Mouse (Mus musculus) embryonic facial prominence, embryonic 13.5 days (tissue): ENCODE results near the gene Fabp2. TPM values are rescaled to one million over a fixed set of nuclear protein-coding genes. Genes with fewer than 3 reads are reported as not detected.

ENCODE experiments used
- ATAC-seq: fragments of 200-750 bp; cut with Nextera tagmentation; 2 replicates; pipeline ENCODE4 v1.8.0; 2017; ENCODE audit warnings: low read depth; ENCODE audit not compliant: insufficient number of reproducible peaks, insufficient read depth, low FRiP score, low TSS enrichment
- H3K27ac ChIP-seq: fragments of 300-500 bp; sonication (generic); 2 replicates; pipeline ENCODE4 v1.5.1; 2015; ENCODE audit warnings: moderate library complexity, mild to moderate bottlenecking, inconsistent platforms
- H3K27me3 ChIP-seq: fragments of 300-500 bp; sonication (generic); 2 replicates; pipeline ENCODE4 v1.6.1; 2015; ENCODE audit warnings: mild to moderate bottlenecking, inconsistent platforms
- H3K36me3 ChIP-seq: fragments of 300-500 bp; sonication (generic); 2 replicates; pipeline ENCODE4 v1.6.1; 2015; ENCODE audit warnings: mild to moderate bottlenecking, inconsistent platforms
- H3K4me1 ChIP-seq: fragments of 300-500 bp; sonication (generic); 2 replicates; pipeline ENCODE4 v1.6.1; 2015; ENCODE audit warnings: inconsistent platforms
- H3K4me2 ChIP-seq: fragments of 300-500 bp; sonication (generic); 2 replicates; pipeline ENCODE4 v1.6.1; 2015; ENCODE audit warnings: moderate library complexity, mild to moderate bottlenecking, inconsistent platforms
- H3K4me3 ChIP-seq: fragments of 300-500 bp; sonication (generic); 2 replicates; pipeline ENCODE4 v1.5.1; 2015; ENCODE audit warnings: mild to moderate bottlenecking, inconsistent platforms
- H3K9ac ChIP-seq: fragments of 300-500 bp; sonication (generic); 2 replicates; pipeline ENCODE4 v1.6.1; 2015; ENCODE audit warnings: mild to moderate bottlenecking, inconsistent platforms
- H3K9me3 ChIP-seq: fragments of 300-500 bp; sonication (generic); 2 replicates; pipeline ENCODE4 v1.6.1; 2016; ENCODE audit warnings: inconsistent platforms
- WGBS: fragments of 180-500 bp; shearing (Covaris S2); methylation state at CpG from one replicate; pipeline ENCODE4 v1.1.7; 2015; ENCODE audit warnings: mixed read lengths; 5-methylcytosine and 5-hydroxymethylcytosine counted together
- polyA plus RNA-seq: library from polyadenylated mRNA; unstranded; fragments of >200 nt; fragmentation: Nextera tagmentation; extraction: Ambion mirVana; gene quantifications from 2 replicates; pipeline ENCODE4 v1.2.1, GENCODE M21; 2015

Fabp2 gene
- polyA plus RNA-seq, 1 experiment from 2014 or later: not detected

DNA sequence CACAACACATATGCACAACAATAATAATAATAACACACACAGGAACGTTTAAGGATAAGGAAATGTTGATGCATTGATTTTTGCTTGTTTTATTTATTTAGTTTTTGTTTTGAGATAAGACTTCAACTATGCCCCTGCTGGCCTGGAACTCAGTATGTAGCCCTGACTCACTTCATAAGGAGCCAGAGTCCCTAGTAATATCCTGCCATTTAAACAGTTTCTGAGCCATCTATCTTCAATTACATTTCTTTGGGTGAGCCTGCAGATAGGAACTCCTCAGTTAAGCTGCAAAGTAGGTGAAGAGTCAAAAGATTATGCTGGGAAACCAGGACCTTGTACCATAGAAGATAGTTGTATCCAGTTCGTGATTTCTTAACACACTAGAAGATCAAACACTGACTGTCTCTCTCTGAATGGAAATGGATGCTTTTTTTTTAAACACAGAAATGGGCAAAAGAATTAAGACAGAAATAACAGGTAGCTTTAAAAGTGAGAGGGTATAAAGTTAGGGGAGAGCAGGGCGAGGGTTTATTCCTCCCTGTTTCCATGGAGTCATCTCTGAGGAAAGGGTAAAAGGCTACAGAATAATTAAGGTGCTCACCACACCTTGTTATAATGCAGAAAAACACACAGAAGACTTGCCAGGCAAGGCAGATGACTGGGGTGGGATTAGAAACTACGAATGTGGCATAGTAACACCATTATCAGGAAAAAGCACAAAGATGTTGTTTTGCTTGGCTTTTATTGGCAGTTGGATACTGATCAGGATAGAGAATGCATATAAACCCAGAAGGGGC is 7.2 kb upstream of the Fabp2 start:
- no peak for ATAC-seq
- H3K9me3 ChIP-seq: no peaks in the 10 kb centered on the region
- no peaks in the 10 kb centered on the region for H3K4me1 ChIP-seq
- WGBS: 84% methylated on average over 4 of the region's 4 CpGs
- H3K9ac ChIP-seq: no peak overlapping the region
- H3K4me3 ChIP-seq: no peak overlapping the region
- H3K36me3 ChIP-seq: no peaks in the 10 kb centered on the region
- H3K4me2 ChIP-seq: no peak overlapping the region
- no peak overlapping the region for H3K27ac ChIP-seq
- H3K27me3 ChIP-seq: no peaks in the 10 kb centered on the region

- Histone ChIP-seq H3K4me2 (no peak overlapping the region), H3K4me3 (no peak overlapping the region), H3K4me1 (no peaks in the 10 kb centered on the region), H3K27ac (no peak overlapping the region), H3K9me3 (no peaks in the 10 kb centered on the region), H3K27me3 (no peaks in the 10 kb centered on the region), H3K9ac (no peak overlapping the region), H3K36me3 (no peaks in the 10 kb centered on the region)
- ATAC-seq: no peak
- 74% methylated on average over 5 of the region's 5 CpGs for WGBS
Measured at GRCm38 (mm10) chr3:122888371-122888819, 6.5 kb upstream of the Fabp2 start.

GRCm38 (mm10) chr3:122895189-122895731 is 388 bp downstream of the Fabp2 start:
- H3K27ac ChIP-seq: no peak overlapping the region

DNA sequence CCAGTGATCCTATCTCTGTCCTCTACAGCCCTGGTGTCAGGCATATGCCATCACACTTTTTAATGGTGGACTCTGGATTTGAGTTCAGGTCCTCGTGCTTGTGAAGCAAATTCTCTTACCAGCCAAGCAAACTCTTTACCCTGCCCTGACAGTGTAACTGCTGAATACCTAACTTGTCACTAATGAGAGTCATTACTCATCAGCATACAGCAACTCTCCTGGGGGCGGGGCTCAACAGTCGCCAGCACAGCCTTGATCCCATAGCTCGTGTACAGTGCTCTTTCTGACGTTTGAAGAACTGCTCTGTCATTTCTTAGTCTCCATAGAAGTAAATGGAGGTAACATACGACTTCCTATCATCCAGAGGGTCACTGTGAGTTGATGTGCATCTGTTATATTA is 3.4 kb downstream of the Fabp2 start:
- 59% methylated on average over 6 of the region's 6 CpGs for WGBS
- H3K4me1 ChIP-seq: no peaks in the 10 kb centered on the region
- H3K9me3 ChIP-seq: no peaks in the 10 kb centered on the region
- no peak overlapping the region for H3K4me3 ChIP-seq
- no peaks in the 10 kb centered on the region for H3K27me3 ChIP-seq
- H3K4me2 ChIP-seq: no peak overlapping the region
- no peak overlapping the region for H3K9ac ChIP-seq
- no peak for ATAC-seq
- H3K36me3 ChIP-seq: no peaks in the 10 kb centered on the region
- H3K27ac ChIP-seq: no peak overlapping the region

More at GRCm38 (mm10) chr3:122895189-122895731, 388 bp downstream of the Fabp2 start:
- Histone ChIP-seq H3K27me3 (no peaks in the 10 kb centered on the region), H3K36me3 (no peaks in the 10 kb centered on the region), H3K9ac (no peak overlapping the region), H3K4me1 (no peaks in the 10 kb centered on the region), H3K4me3 (no peak overlapping the region), H3K9me3 (no peaks in the 10 kb centered on the region), H3K4me2 (no peak overlapping the region)
- no peak for ATAC-seq
- 83% methylated on average over 11 of the region's 11 CpGs for WGBS

DNA sequence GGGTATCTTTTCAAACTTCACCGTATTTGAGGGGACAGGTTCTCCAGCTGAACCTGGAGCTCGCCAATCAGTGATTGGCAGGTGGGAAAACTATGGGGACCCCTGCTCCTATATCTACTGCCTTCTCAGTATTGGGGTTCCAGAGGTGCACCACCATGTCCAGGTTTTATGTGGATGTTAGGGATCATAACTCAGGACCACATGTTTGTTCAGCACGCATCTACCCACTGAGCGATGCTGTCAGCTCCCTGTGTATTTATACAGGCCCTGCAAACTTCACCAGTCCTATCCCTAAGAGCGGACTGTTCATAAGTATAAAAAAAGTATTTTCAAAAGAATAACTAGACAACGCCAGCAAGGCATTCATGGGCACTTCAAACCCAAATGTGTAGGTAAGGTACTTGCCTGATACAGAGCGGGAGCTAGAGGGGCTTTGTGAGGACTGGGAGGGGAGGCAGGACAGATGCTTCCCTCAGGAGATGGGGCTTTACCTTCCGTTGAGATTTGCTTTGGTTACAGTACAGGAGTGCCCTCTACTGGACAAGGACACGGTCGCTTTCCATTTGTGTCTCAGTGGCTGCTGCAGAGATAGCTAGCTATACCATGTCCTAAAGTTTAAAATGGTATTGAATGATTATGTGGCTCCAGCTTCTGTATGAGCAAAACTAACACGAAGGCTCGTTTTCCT is 9.0 kb downstream of the Fabp2 start:
- no peak for ATAC-seq
- 0 out of 2 replicates have a peak overlapping the region, but pooled peaks have one; percentile 3 for H3K4me2 ChIP-seq
- 39% methylated on average over 12 of the region's 12 CpGs for WGBS
- H3K4me1 ChIP-seq: 0 out of 2 replicates have a peak, but pooled peaks cover 2% of the 10 kb centered on the region
- H3K27ac ChIP-seq: no peak overlapping the region
- H3K4me3 ChIP-seq: no peak overlapping the region
- no peaks in the 10 kb centered on the region for H3K36me3 ChIP-seq
- no peaks in the 10 kb centered on the region for H3K9me3 ChIP-seq
- no peaks in the 10 kb centered on the region for H3K27me3 ChIP-seq
- no peak overlapping the region for H3K9ac ChIP-seq

- no peaks in the 10 kb centered on the region for H3K27me3 ChIP-seq
- no peaks in the 10 kb centered on the region for H3K36me3 ChIP-seq
- no peak overlapping the region for H3K4me2 ChIP-seq
- no peak overlapping the region for H3K4me3 ChIP-seq
- H3K9ac ChIP-seq: no peak overlapping the region
- 0 out of 2 replicates have a peak, but pooled peaks cover 2% of the 10 kb centered on the region for H3K4me1 ChIP-seq
- ATAC-seq: no peak
- 87% methylated on average over 2 of the region's 2 CpGs for WGBS
- 0 out of 2 replicates have a peak, but pooled peaks cover 4% of the 10 kb centered on the region for H3K9me3 ChIP-seq
- H3K27ac ChIP-seq: no peak overlapping the region
Measured at GRCm38 (mm10) chr3:122907841-122908240, 13.0 kb downstream of the Fabp2 start.

- 88% methylated on average over 5 of the region's 5 CpGs for WGBS
- Histone ChIP-seq H3K9ac (no peak overlapping the region), H3K4me2 (no peak overlapping the region), H3K4me3 (no peak overlapping the region), H3K4me1 (no peaks in the 10 kb centered on the region), H3K36me3 (no peaks in the 10 kb centered on the region), H3K27ac (no peak overlapping the region), H3K27me3 (no peaks in the 10 kb centered on the region), H3K9me3 (no peaks in the 10 kb centered on the region)
- no peak for ATAC-seq
Measured at GRCm38 (mm10) chr3:122915493-122915892, 20.6 kb downstream of the Fabp2 start.

DNA sequence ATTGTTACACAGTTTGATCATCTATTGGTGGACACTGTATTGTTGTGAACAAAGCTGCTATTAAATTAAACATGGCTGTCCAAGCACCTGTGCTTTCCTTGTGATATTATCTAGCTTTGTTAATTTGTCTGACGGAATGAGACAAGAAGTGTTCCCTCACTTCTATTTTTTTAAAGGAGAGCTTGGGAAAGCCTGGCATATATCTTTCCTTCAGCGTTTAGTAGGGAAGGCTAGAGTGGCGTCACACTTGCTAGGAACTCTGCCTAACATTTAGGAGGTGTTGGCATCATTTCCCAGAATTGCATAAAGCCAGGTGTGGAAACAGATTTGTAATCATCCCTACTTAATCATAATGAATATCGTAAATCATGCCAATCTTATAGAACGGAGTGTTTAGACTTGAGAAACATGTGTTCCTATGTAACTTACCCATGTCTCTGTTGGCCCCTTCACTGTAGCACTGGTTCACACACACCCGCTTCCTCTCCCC is 21.4 kb downstream of the Fabp2 start:
- Histone ChIP-seq H3K4me3 (no peak overlapping the region), H3K4me1 (0 out of 2 replicates have a peak, but pooled peaks cover 4% of the 10 kb centered on the region), H3K27ac (no peak overlapping the region), H3K9ac (no peak overlapping the region), H3K27me3 (no peaks in the 10 kb centered on the region), H3K4me2 (no peak overlapping the region), H3K36me3 (no peaks in the 10 kb centered on the region), H3K9me3 (no peaks in the 10 kb centered on the region)
- WGBS: 84% methylated on average over 6 of the region's 6 CpGs
- no peak for ATAC-seq

DNA sequence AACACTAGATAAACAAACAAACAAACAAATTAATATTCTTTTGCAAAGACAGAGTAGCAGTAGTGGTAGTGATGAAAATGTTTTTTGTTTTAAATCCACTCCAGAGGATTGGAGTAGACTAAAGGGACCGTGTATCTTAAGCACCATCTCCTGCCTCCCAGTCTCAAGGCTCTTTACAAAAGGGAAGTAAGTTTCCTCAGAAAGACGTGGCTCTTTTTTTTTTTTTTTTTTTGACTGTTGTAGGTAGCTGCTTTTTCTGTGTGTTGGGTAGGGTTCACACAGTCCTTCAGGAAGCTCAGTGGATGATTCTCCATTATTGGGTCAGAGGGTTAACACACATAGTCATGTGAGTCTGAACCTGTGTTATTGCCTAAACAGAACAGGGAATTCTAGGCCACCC is 23.8 kb downstream of the Fabp2 start:
- Histone ChIP-seq H3K27me3 (no peaks in the 10 kb centered on the region), H3K9me3 (no peaks in the 10 kb centered on the region), H3K27ac (no peak overlapping the region), H3K36me3 (no peaks in the 10 kb centered on the region), H3K4me1 (0 out of 2 replicates have a peak, but pooled peaks cover 9% of the 10 kb centered on the region), H3K4me3 (no peak overlapping the region), H3K4me2 (no peak overlapping the region), H3K9ac (no peak overlapping the region)
- WGBS: 75% methylated on average over 2 of the region's 2 CpGs
- no peak for ATAC-seq

DNA sequence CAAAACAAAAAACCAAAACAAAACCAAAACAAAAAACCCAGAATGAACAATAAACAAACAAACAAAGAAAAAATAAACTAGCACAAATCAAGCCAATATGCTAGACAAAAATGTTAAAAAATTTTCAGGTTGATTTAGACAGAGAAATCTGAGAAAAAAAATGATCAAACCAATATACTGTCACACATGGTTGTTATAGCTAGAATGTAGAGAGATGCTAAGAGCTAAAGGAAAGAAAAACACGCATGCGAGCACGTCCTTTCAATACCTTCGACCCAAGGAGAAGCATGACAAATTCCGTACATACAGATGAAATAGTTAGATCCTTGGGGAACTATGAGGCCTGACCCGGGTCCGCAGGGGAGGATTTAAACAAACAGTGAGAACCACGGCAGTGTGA is 24.4 kb downstream of the Fabp2 start, which contains the start of gene Gm10959:
Gene Gm10959, minus strand, starts transcription at position 101 of the 400 bp plus-strand sequence.
- no peak within 1 kb of the TSS for H3K4me3 ChIP-seq
- no peak within 1 kb of the TSS for H3K27ac ChIP-seq
- no peaks in the 10 kb centered on the region for H3K9me3 ChIP-seq
- no peaks in the 10 kb centered on the region for H3K36me3 ChIP-seq
- 77% methylated on average over 8 of the region's 8 CpGs for WGBS
- no peak within 1 kb of the TSS for H3K4me2 ChIP-seq
- no peak for ATAC-seq
- H3K4me1 ChIP-seq: 0 out of 2 replicates have a peak, but pooled peaks cover 9% of the 10 kb centered on the region
- H3K27me3 ChIP-seq: no peaks in the 10 kb centered on the region
- no peak within 1 kb of the TSS for H3K9ac ChIP-seq

DNA sequence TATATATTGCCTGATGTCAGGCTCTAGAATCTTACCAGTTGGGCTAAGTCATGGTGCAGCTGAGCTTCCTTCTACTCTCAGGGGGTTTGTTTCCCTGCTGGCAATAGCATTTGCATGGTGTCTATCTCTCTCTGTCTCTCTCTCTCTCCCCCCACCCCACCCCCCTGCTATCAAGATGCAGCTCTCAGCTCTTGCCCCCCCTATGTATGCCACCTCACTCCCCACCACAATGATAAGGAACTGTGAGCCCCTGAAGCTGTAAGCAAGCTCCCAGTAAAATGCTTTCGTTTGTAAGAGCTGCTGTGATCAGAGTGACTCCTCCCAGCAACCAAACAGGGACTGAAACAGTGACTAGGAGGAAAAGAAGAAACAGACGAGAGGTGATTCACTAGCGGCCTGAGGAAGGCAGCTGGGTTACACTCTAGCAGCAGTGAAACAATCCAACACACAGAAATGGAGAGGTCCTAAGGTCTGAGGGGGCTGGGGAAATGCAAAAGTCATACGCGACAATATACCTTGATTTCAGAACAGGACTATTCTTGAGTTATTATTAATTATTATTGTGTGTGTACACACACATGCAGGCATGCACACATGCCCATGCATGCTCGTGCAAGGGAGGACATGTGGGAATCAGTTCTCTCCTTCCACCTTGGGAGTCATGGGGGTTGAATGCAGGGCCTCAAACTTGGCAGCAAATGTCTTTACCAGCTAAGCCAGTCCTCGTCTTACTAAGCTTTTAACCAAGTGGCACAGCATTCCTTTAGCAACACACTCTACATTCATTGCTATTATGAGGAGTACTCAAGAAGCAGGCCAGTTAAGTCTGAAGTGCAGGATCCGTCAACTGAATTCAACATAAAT is 25.9 kb downstream of the Fabp2 start:
- H3K4me2 ChIP-seq: no peak overlapping the region
- no peak overlapping the region for H3K9ac ChIP-seq
- peak overlapping the region; percentile 65 for H3K27ac ChIP-seq
- no peaks in the 10 kb centered on the region for H3K36me3 ChIP-seq
- WGBS: 55% methylated on average over 8 of the region's 8 CpGs
- no peak overlapping the region for H3K4me3 ChIP-seq
- no peaks in the 10 kb centered on the region for H3K27me3 ChIP-seq
- H3K9me3 ChIP-seq: no peaks in the 10 kb centered on the region
- no peak for ATAC-seq
- peaks cover 10% of the 10 kb centered on the region; the same call in 1 of the 2 replicates for H3K4me1 ChIP-seq
